Mouse (Mus musculus) limb, embryonic 14.5 days (tissue): ENCODE results near the gene Tedc2. TPM values are rescaled to one million over a fixed set of nuclear protein-coding genes. Genes with fewer than 3 reads are reported as not detected.

Source experiments
- ATAC-seq: fragments of 200-750 bp; cut with Nextera tagmentation; 2 replicates; pipeline ENCODE4 v1.8.0; 2017; ENCODE audit warnings: low read depth, moderate number of reproducible peaks, moderate TSS enrichment; ENCODE audit not compliant: low FRiP score
- DNase-seq: peaks from one replicate; pipeline ENCODE4 v3.0.0-alpha.2; 2015; ENCODE audit warnings: low spot score
- H3K27ac ChIP-seq: fragments of 300-500 bp; sonication (generic); replicated peaks from 2 replicates; pipeline ENCODE4 v1.5.1; 2014; ENCODE audit warnings: low read depth, mild to moderate bottlenecking, low read length, moderate library complexity, mixed read lengths
- H3K27me3 ChIP-seq: fragments of 300-500 bp; sonication (generic); 2 replicates; pipeline ENCODE4 v1.6.1; 2014; ENCODE audit warnings: low read length, mixed read lengths; ENCODE audit not compliant: control insufficient read depth, insufficient read depth
- H3K36me3 ChIP-seq: fragments of 300-500 bp; sonication (generic); 2 replicates; pipeline ENCODE4 v1.6.1; 2014; ENCODE audit warnings: mild to moderate bottlenecking, low read length, moderate library complexity, mixed read lengths; ENCODE audit not compliant: control insufficient read depth, insufficient read depth
- H3K4me1 ChIP-seq: fragments of 300-500 bp; sonication (generic); 2 replicates; pipeline ENCODE4 v1.6.1; 2014; ENCODE audit warnings: antibody characterized with exemption, low read length, mixed read lengths; ENCODE audit not compliant: control insufficient read depth, insufficient read depth
- H3K4me2 ChIP-seq: fragments of 300-500 bp; sonication (generic); replicated peaks from 2 replicates; pipeline ENCODE4 v1.6.1; 2014; ENCODE audit warnings: low read depth, mild to moderate bottlenecking, low read length, moderate library complexity; ENCODE audit not compliant: severe bottlenecking
- H3K4me3 ChIP-seq: fragments of 300-500 bp; sonication (generic); replicated peaks from 2 replicates; pipeline ENCODE4 v1.5.1; 2014; ENCODE audit warnings: low read length
- H3K9ac ChIP-seq: fragments of 300-500 bp; sonication (generic); 2 replicates; pipeline ENCODE4 v1.6.1; 2014; ENCODE audit warnings: mild to moderate bottlenecking, low read depth, low read length, moderate library complexity; ENCODE audit not compliant: severe bottlenecking
- H3K9me3 ChIP-seq: fragments of 300-500 bp; sonication (generic); 2 replicates; pipeline ENCODE4 v1.6.1; 2016; ENCODE audit warnings: low read length; ENCODE audit not compliant: control insufficient read depth
- POLR2A ChIP-seq: fragments of 200-500 bp; IDR thresholded peaks from 2 replicates; pipeline ENCODE4 v1.8.0; 2012; ENCODE audit warnings: inconsistent platforms, mild to moderate bottlenecking, moderate library complexity, borderline replicate concordance; ENCODE audit not compliant: insufficient read depth, insufficient read length; ENCODE audit errors: extremely low read depth
- WGBS: fragments of 180-500 bp; shearing (Covaris S2); extraction: QIAGEN DNeasy Blood & Tissue Kit; methylation state at CpG from one replicate; pipeline ENCODE4 v1.1.7; 2014; 5-methylcytosine and 5-hydroxymethylcytosine counted together
- polyA plus RNA-seq, 2 experiments: library from polyadenylated mRNA; depleted of rRNA in 1 of 2; stranded (reverse) in 1 of 2; unstranded in 1 of 2; fragments of >200 nt; fragmentation: Nextera tagmentation in 1 of 2; extraction: Ambion mirVana in 1 of 2; gene quantifications; 2 replicates each; pipeline versions ENCODE4 v1.2.1 to v1.2.3; 2012 to 2014

Tedc2 gene
- polyA plus RNA-seq, 2 experiments = 10.2 to 35.4 TPM

GRCm38 (mm10) chr17:24192848-24193247 lies 27.8 kb downstream of the Tedc2 start:
- 61% methylated on average over 8 of the region's 8 CpGs for WGBS
- no peaks in the 10 kb centered on the region for H3K4me1 ChIP-seq
- no peak for TF ChIP-seq POLR2A
- no peak overlapping the region for H3K9ac ChIP-seq
- no peaks in the 10 kb centered on the region for H3K9me3 ChIP-seq
- H3K4me3 ChIP-seq = no peak overlapping the region
- no peak overlapping the region for H3K27ac ChIP-seq
- H3K27me3 ChIP-seq = no peaks in the 10 kb centered on the region
- H3K4me2 ChIP-seq = no peak overlapping the region
- ATAC-seq (no peak), DNase-seq (no peak)
- H3K36me3 ChIP-seq = 0 out of 2 replicates have a peak, but pooled peaks cover 9% of the 10 kb centered on the region

GRCm38 (mm10) chr17:24191481-24191880 lies 29.2 kb downstream of the Tedc2 start:
- no peak for TF ChIP-seq POLR2A
- Histone ChIP-seq H3K4me2 (no peak overlapping the region), H3K4me1 (no peaks in the 10 kb centered on the region), H3K9ac (no peak overlapping the region), H3K9me3 (no peaks in the 10 kb centered on the region), H3K27ac (no peak overlapping the region), H3K27me3 (no peaks in the 10 kb centered on the region), H3K36me3 (0 out of 2 replicates have a peak, but pooled peaks cover 10% of the 10 kb centered on the region), H3K4me3 (no peak overlapping the region)
- DNase-seq (no peak), ATAC-seq (no peak)
- WGBS = 64% methylated on average over 4 of the region's 4 CpGs

GRCm38 (mm10) chr17:24190934-24191333 lies 29.7 kb downstream of the Tedc2 start:
- no peak for DNase-seq
- Histone ChIP-seq H3K4me1 (no peaks in the 10 kb centered on the region), H3K9ac (no peak overlapping the region), H3K36me3 (peaks cover 12% of the 10 kb centered on the region; the same call in 1 of the 2 replicates), H3K27ac (no peak overlapping the region), H3K4me2 (no peak overlapping the region), H3K27me3 (no peaks in the 10 kb centered on the region), H3K9me3 (no peaks in the 10 kb centered on the region), H3K4me3 (no peak overlapping the region)
- no peak for ATAC-seq
- 76% methylated on average over 2 of the region's 2 CpGs for WGBS
- no peak for TF ChIP-seq POLR2A

GRCm38 (mm10) chr17:24174259-24174658 lies 46.4 kb downstream of the Tedc2 start:
- ATAC-seq (no peak), DNase-seq (no peak)
- TF ChIP-seq POLR2A = no peak
- H3K27ac ChIP-seq = no peak overlapping the region
- no peaks in the 10 kb centered on the region for H3K9me3 ChIP-seq
- no peaks in the 10 kb centered on the region for H3K27me3 ChIP-seq
- WGBS = 75% methylated on average over 3 of the region's 3 CpGs
- H3K4me3 ChIP-seq = no peak overlapping the region
- no peaks in the 10 kb centered on the region for H3K36me3 ChIP-seq
- peaks cover 4% of the 10 kb centered on the region; the same call in 1 of the 2 replicates for H3K4me1 ChIP-seq
- H3K9ac ChIP-seq = no peak overlapping the region
- H3K4me2 ChIP-seq = no peak overlapping the region

GRCm38 (mm10) chr17:24173423-24173822 lies 47.2 kb downstream of the Tedc2 start:
- WGBS = 6% methylated on average over 3 of the region's 3 CpGs
- no peak overlapping the region for H3K27ac ChIP-seq
- H3K4me2 ChIP-seq = no peak overlapping the region
- TF ChIP-seq POLR2A = no peak
- no peak overlapping the region for H3K4me3 ChIP-seq
- H3K9ac ChIP-seq = no peak overlapping the region
- no peaks in the 10 kb centered on the region for H3K9me3 ChIP-seq
- ATAC-seq (no peak), DNase-seq (peak; percentile 86)
- H3K27me3 ChIP-seq = no peaks in the 10 kb centered on the region
- H3K36me3 ChIP-seq = no peaks in the 10 kb centered on the region
- peaks cover 4% of the 10 kb centered on the region; the same call in 1 of the 2 replicates for H3K4me1 ChIP-seq

- no peak for ATAC-seq
- H3K4me3 ChIP-seq = no peak overlapping the region
- TF ChIP-seq POLR2A = no peak
Observed at GRCm38 (mm10) chr17:24171738-24172137, 48.9 kb downstream of the Tedc2 start.

More at GRCm38 (mm10) chr17:24171738-24172137, 48.9 kb downstream of the Tedc2 start:
- Histone ChIP-seq H3K4me1 (peaks cover 15% of the 10 kb centered on the region), H3K9me3 (no peaks in the 10 kb centered on the region), H3K4me2 (no peak overlapping the region), H3K9ac (no peak overlapping the region), H3K27me3 (no peaks in the 10 kb centered on the region), H3K36me3 (peaks cover 12% of the 10 kb centered on the region), H3K27ac (no peak overlapping the region)
- DNase-seq = no peak
- WGBS = 86% methylated on average over 4 of the region's 4 CpGs
